Mouse (Mus musculus) cerebellum, adult (tissue): ENCODE data around the gene Med26.

Experiments used
- ATAC-seq: cut with Nextera tagmentation; 2 replicates; pipeline ENCODE4 v1.9.2; 2017; ENCODE audit warnings: mild to moderate bottlenecking, moderate library complexity, mixed read lengths; ENCODE audit not compliant: insufficient number of reproducible peaks, low FRiP score, low TSS enrichment

Med26 gene

GRCm38 (mm10) chr8:72547802-72548643 lies at the start of gene Med26:
Gene Med26 (minus strand): TSS chr8:72548270.
- peak; percentile 97 for ATAC-seq

GRCm38 (mm10) chr8:72590198-72590597 lies 42.1 kb upstream of the Med26 start:
- no peak for ATAC-seq

- no peak for ATAC-seq
Observed at GRCm38 (mm10) chr8:72589286-72589685, 41.2 kb upstream of the Med26 start.

GRCm38 (mm10) chr8:72588865-72589264 lies 40.8 kb upstream of the Med26 start:
- no peak for ATAC-seq

- ATAC-seq = no peak
Observed at GRCm38 (mm10) chr8:72587806-72588205, 39.7 kb upstream of the Med26 start.

GRCm38 (mm10) chr8:72584390-72584789 lies 36.3 kb upstream of the Med26 start:
- ATAC-seq = no peak

GRCm38 (mm10) chr8:72583056-72583771 lies 35.1 kb upstream of the Med26 start:
- no peak for ATAC-seq

- no peak for ATAC-seq
Observed at GRCm38 (mm10) chr8:72579374-72579773, 31.3 kb upstream of the Med26 start.

GRCm38 (mm10) chr8:72577941-72578340 lies 29.9 kb upstream of the Med26 start:
- ATAC-seq = no peak

- no peak for ATAC-seq
Observed at GRCm38 (mm10) chr8:72577266-72577665, 29.2 kb upstream of the Med26 start.

- ATAC-seq = no peak
Observed at GRCm38 (mm10) chr8:72575915-72576314, 27.8 kb upstream of the Med26 start.

- ATAC-seq = no peak
Observed at GRCm38 (mm10) chr8:72573450-72573849, 25.4 kb upstream of the Med26 start.

- ATAC-seq = no peak
Observed at GRCm38 (mm10) chr8:72572507-72572906, 24.4 kb upstream of the Med26 start.

- peak; percentile 39; the same call in 1 of the 2 replicates for ATAC-seq
Observed at GRCm38 (mm10) chr8:72571611-72572473, 23.8 kb upstream of the Med26 start, which contains the start of gene Tmem38a. Gene Tmem38a (plus strand): TSS chr8:72572055.

GRCm38 (mm10) chr8:72570633-72571610 lies 22.9 kb upstream of the Med26 start, which contains the start of gene Smim7:
Gene Smim7 (minus strand): TSS chr8:72571088.
- peak; percentile 92 for ATAC-seq

GRCm38 (mm10) chr8:72565970-72566369 lies 17.9 kb upstream of the Med26 start:
- no peak for ATAC-seq

GRCm38 (mm10) chr8:72561111-72561689 lies 13.1 kb upstream of the Med26 start:
- ATAC-seq = no peak

- ATAC-seq = no peak
Observed at GRCm38 (mm10) chr8:72555770-72556169, 7.7 kb upstream of the Med26 start.

GRCm38 (mm10) chr8:72549314-72549892 lies 1.3 kb upstream of the Med26 start:
- no peak for ATAC-seq
